Mouse (Mus musculus) intestine, postnatal 0 days (tissue): ENCODE measurements at regions not wholly inside any gene's neighbourhood (a gene's known extent, or its start where the extent isn't known, plus 50 kb on each side); places are given as distances from the start of the nearest gene placed in this dataset.
"Not testable (repeated sequence)": the region's sequence is repeated elsewhere in the genome, so short reads cannot be mapped to it uniquely, and the experiment has no call there.

Experiments
- ATAC-seq: fragments of 200-750 bp; cut with Nextera tagmentation; 2 replicates; pipeline ENCODE4 v1.8.0; 2017; ENCODE audit warnings: mild to moderate bottlenecking, moderate TSS enrichment, moderate library complexity
- H3K27ac ChIP-seq: fragments of 300-500 bp; sonication (generic); 2 replicates; pipeline ENCODE4 v1.5.1; 2014; ENCODE audit warnings: mild to moderate bottlenecking, low read depth, low read length, moderate library complexity
- H3K27me3 ChIP-seq: fragments of 300-500 bp; sonication (generic); replicated peaks from 2 replicates; pipeline ENCODE4 v1.6.1; 2014; ENCODE audit warnings: low read length, mixed read lengths; ENCODE audit not compliant: control insufficient read depth, insufficient read depth
- H3K36me3 ChIP-seq: fragments of 300-500 bp; sonication (generic); 2 replicates; pipeline ENCODE4 v1.6.1; 2014; ENCODE audit warnings: mild to moderate bottlenecking, moderate library complexity; ENCODE audit not compliant: control insufficient read depth, insufficient read depth
- H3K4me1 ChIP-seq: fragments of 300-500 bp; sonication (generic); replicated peaks from 2 replicates; pipeline ENCODE4 v1.6.1; 2014; ENCODE audit warnings: antibody characterized with exemption, low read length, mixed read lengths; ENCODE audit not compliant: control insufficient read depth, insufficient read depth
- H3K4me2 ChIP-seq: fragments of 300-500 bp; sonication (generic); replicated peaks from 2 replicates; pipeline ENCODE4 v1.6.1; 2014; ENCODE audit warnings: low read depth, mild to moderate bottlenecking, moderate library complexity
- H3K4me3 ChIP-seq: fragments of 300-500 bp; sonication (generic); 2 replicates; pipeline ENCODE4 v1.5.1; 2014; ENCODE audit warnings: low read depth, low read length
- H3K9ac ChIP-seq: fragments of 300-500 bp; sonication (generic); 2 replicates; pipeline ENCODE4 v1.6.1; 2014; ENCODE audit warnings: mild to moderate bottlenecking, low read depth, low read length
- H3K9me3 ChIP-seq: fragments of 300-500 bp; sonication (generic); 2 replicates; pipeline ENCODE4 v1.6.1; 2016; ENCODE audit warnings: mixed run types; ENCODE audit not compliant: control insufficient read depth
- CTCF ChIP-seq: sonication (generic); IDR thresholded peaks from 2 replicates; pipeline ENCODE4 v1.5.1; 2016; ENCODE audit warnings: low read depth, mild to moderate bottlenecking, control low read depth, antibody characterized with exemption, moderate library complexity
- WGBS: fragments of 180-500 bp; shearing (Covaris S2); extraction: QIAGEN DNeasy Blood & Tissue Kit; methylation state at CpG from one replicate; pipeline ENCODE4 v1.1.7; 2014; 5-methylcytosine and 5-hydroxymethylcytosine counted together

GRCm38 (mm10) chr4:105844675-105845466 lies 55.2 kb downstream of the Gm12728 start:
- Histone ChIP-seq H3K4me3 (no peak overlapping the region), H3K9me3 (no peaks in the 10 kb centered on the region), H3K27me3 (no peaks in the 10 kb centered on the region), H3K9ac (no peak overlapping the region), H3K27ac (no peak overlapping the region), H3K4me2 (no peak overlapping the region), H3K4me1 (no peaks in the 10 kb centered on the region), H3K36me3 (no peaks in the 10 kb centered on the region)
- TF ChIP-seq CTCF = no peak
- 78% methylated on average over 7 of the region's 7 CpGs for WGBS
- no peak for ATAC-seq

GRCm38 (mm10) chr4:105845998-105846989 lies 56.6 kb downstream of the Gm12728 start:
- H3K4me2 ChIP-seq, H3K27ac ChIP-seq, H3K9me3 ChIP-seq, H3K4me1 ChIP-seq, ATAC-seq, H3K4me3 ChIP-seq, H3K27me3 ChIP-seq, H3K36me3 ChIP-seq, H3K9ac ChIP-seq: not testable (repeated sequence)
- WGBS = 93% methylated on average over 3 of the region's 3 CpGs

- no peak for ATAC-seq
- Histone ChIP-seq H3K4me1 (no peaks in the 10 kb centered on the region), H3K9ac (no peak overlapping the region), H3K27me3 (no peaks in the 10 kb centered on the region), H3K36me3 (no peaks in the 10 kb centered on the region), H3K9me3 (no peaks in the 10 kb centered on the region), H3K4me2 (no peak overlapping the region), H3K4me3 (no peak overlapping the region), H3K27ac (no peak overlapping the region)
- 95% methylated on average over 6 of the region's 6 CpGs for WGBS
- TF ChIP-seq CTCF = no peak
Observed at GRCm38 (mm10) chr4:105853086-105853485, 63.4 kb downstream of the Gm12728 start.

GRCm38 (mm10) chr4:105859052-105859864 lies 69.6 kb downstream of the Gm12728 start:
- Histone ChIP-seq H3K4me1 (no peaks in the 10 kb centered on the region), H3K4me2 (no peak overlapping the region), H3K36me3 (no peaks in the 10 kb centered on the region), H3K9ac (no peak overlapping the region), H3K27me3 (no peaks in the 10 kb centered on the region), H3K4me3 (no peak overlapping the region), H3K9me3 (no peaks in the 10 kb centered on the region), H3K27ac (no peak overlapping the region)
- TF ChIP-seq CTCF = no peak
- 65% methylated on average over 15 of the region's 15 CpGs for WGBS
- no peak for ATAC-seq

GRCm38 (mm10) chr4:105860930-105861653 lies 71.4 kb downstream of the Gm12728 start:
- no peak overlapping the region for H3K27ac ChIP-seq
- H3K9me3 ChIP-seq = no peaks in the 10 kb centered on the region
- H3K27me3 ChIP-seq = no peaks in the 10 kb centered on the region
- TF ChIP-seq CTCF = no peak
- WGBS = 74% methylated on average over 11 of the region's 11 CpGs
- H3K4me2 ChIP-seq = no peak overlapping the region
- H3K9ac ChIP-seq = no peak overlapping the region
- H3K36me3 ChIP-seq = no peaks in the 10 kb centered on the region
- H3K4me3 ChIP-seq = no peak overlapping the region
- no peak for ATAC-seq
- H3K4me1 ChIP-seq = no peaks in the 10 kb centered on the region
